Mouse (Mus musculus) forebrain, embryonic 12.5 days (tissue): ENCODE measurements around the gene Crybg3. TPM values are rescaled to one million over a fixed set of nuclear protein-coding genes. Genes with fewer than 3 reads are reported as not detected.

Experiments used
- ATAC-seq: fragments of 200-750 bp; cut with Nextera tagmentation; 2 replicates; pipeline ENCODE4 v1.8.0; 2017; ENCODE audit warnings: moderate TSS enrichment; ENCODE audit not compliant: low FRiP score
- H3K27ac ChIP-seq: fragments of 300-500 bp; sonication (generic); 2 replicates; pipeline ENCODE4 v1.5.1; 2016; ENCODE audit warnings: mild to moderate bottlenecking
- H3K27me3 ChIP-seq: fragments of 300-500 bp; sonication (generic); 2 replicates; pipeline ENCODE4 v1.6.1; 2016; ENCODE audit warnings: mild to moderate bottlenecking
- H3K36me3 ChIP-seq: fragments of 300-500 bp; sonication (generic); replicated peaks from 2 replicates; pipeline ENCODE4 v1.6.1; 2016; ENCODE audit warnings: mild to moderate bottlenecking
- H3K4me1 ChIP-seq: fragments of 300-500 bp; sonication (generic); 2 replicates; pipeline ENCODE4 v1.6.1; 2016
- H3K4me2 ChIP-seq: fragments of 300-500 bp; sonication (generic); 2 replicates; pipeline ENCODE4 v1.6.1; 2016; ENCODE audit warnings: mild to moderate bottlenecking, moderate library complexity
- H3K4me3 ChIP-seq: fragments of 300-500 bp; sonication (generic); replicated peaks from 2 replicates; pipeline ENCODE4 v1.5.1; 2016; ENCODE audit warnings: mild to moderate bottlenecking
- H3K9ac ChIP-seq: fragments of 300-500 bp; sonication (generic); 2 replicates; pipeline ENCODE4 v1.6.1; 2016; ENCODE audit warnings: mild to moderate bottlenecking
- H3K9me3 ChIP-seq: fragments of 300-500 bp; sonication (generic); 2 replicates; pipeline ENCODE4 v1.6.1; 2016
- WGBS: fragments of 180-500 bp; shearing (Covaris S2); methylation state at CpG from one replicate; pipeline ENCODE4 v1.1.7; 2016; 5-methylcytosine and 5-hydroxymethylcytosine counted together
- polyA plus RNA-seq: library from polyadenylated mRNA; unstranded; fragments of >200 nt; fragmentation: Nextera tagmentation; extraction: Ambion mirVana; gene quantifications from 2 replicates; pipeline ENCODE4 v1.2.1, GENCODE M21; 2016

Gene Crybg3
- polyA plus RNA-seq, 1 experiment from 2014 or later, result 4.9 TPM

DNA sequence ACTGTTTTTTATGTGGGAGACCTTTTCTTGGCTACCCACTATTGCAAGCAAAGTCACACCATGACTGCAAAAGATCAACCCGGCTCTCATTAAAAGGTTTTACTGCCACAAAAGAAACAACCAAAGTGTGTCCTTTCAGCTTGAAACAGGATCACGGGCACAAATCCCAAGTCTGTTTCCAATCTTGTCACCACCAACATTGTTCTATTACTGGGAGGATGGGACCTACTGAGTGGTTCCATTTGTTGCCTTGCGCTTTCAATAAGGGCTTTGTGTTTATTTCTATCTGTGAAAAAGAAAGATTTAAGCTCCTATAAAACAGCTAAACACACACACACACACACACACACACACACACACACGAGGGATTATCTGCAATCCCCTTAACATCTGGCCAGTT is 1.8 kb downstream of the Crybg3 start:
- Histone ChIP-seq H3K9ac (no peak overlapping the region), H3K4me3 (no peak overlapping the region), H3K27me3 (peaks cover 17% of the 10 kb centered on the region), H3K36me3 (no peaks in the 10 kb centered on the region), H3K9me3 (no peaks in the 10 kb centered on the region), H3K4me2 (peak overlapping the region; percentile 80), H3K27ac (no peak overlapping the region), H3K4me1 (peaks cover 7% of the 10 kb centered on the region)
- no peak for ATAC-seq
- WGBS, result 9% methylated on average over 4 of the region's 4 CpGs

- Histone ChIP-seq H3K9ac (no peak overlapping the region), H3K9me3 (no peaks in the 10 kb centered on the region), H3K4me1 (peaks cover 6% of the 10 kb centered on the region), H3K4me2 (no peak overlapping the region), H3K4me3 (no peak overlapping the region), H3K27ac (no peak overlapping the region), H3K36me3 (no peaks in the 10 kb centered on the region), H3K27me3 (peaks cover 17% of the 10 kb centered on the region)
- 92% methylated on average over 6 of the region's 6 CpGs for WGBS
- no peak for ATAC-seq
These were observed 3.5 kb downstream of the Crybg3 start for GRCm38 (mm10) chr16:59597256-59597655.

DNA sequence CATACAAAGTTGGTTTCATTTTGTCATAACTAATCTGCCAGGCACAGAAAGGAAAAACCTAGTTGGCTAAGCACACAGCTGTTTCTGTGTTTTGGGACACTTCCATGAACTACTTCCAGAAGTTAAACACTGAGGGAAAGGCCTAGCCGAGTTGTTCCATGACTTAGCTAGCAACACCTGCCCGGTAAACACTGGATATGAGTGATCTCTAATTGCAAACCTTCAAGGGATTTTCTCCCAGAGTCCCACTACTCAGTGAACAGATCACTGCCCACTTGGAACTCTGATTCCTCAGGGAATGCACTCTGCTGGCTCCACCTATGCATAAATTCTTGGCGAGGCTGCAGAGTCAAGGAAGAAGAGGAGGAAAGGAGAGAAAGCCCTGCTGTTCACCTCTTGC is 6.1 kb downstream of the Crybg3 start:
- Histone ChIP-seq H3K27ac (no peak overlapping the region), H3K36me3 (no peaks in the 10 kb centered on the region), H3K9me3 (no peaks in the 10 kb centered on the region), H3K9ac (no peak overlapping the region), H3K4me1 (peaks cover 6% of the 10 kb centered on the region), H3K4me3 (no peak overlapping the region), H3K27me3 (peaks cover 9% of the 10 kb centered on the region), H3K4me2 (no peak overlapping the region)
- no peak for ATAC-seq
- WGBS, result 87% methylated on average over 3 of the region's 3 CpGs

- no peak overlapping the region for H3K4me2 ChIP-seq
- H3K9me3 ChIP-seq, result no peaks in the 10 kb centered on the region
- H3K4me3 ChIP-seq, result no peak overlapping the region
- no peaks in the 10 kb centered on the region for H3K4me1 ChIP-seq
- H3K36me3 ChIP-seq, result no peaks in the 10 kb centered on the region
- 82% methylated on average over 6 of the region's 6 CpGs for WGBS
- ATAC-seq, result no peak
- H3K27ac ChIP-seq, result no peak overlapping the region
- no peak overlapping the region for H3K9ac ChIP-seq
- H3K27me3 ChIP-seq, result no peaks in the 10 kb centered on the region
These were observed 10.0 kb downstream of the Crybg3 start for GRCm38 (mm10) chr16:59590790-59591189.

GRCm38 (mm10) chr16:59588351-59589025 is 12.3 kb downstream of the Crybg3 start:
- WGBS, result 96% methylated on average over 13 of the region's 13 CpGs
- H3K27ac ChIP-seq, result no peak overlapping the region
- no peaks in the 10 kb centered on the region for H3K27me3 ChIP-seq
- H3K4me1 ChIP-seq, result no peaks in the 10 kb centered on the region
- ATAC-seq, result no peak
- no peak overlapping the region for H3K4me2 ChIP-seq
- no peak overlapping the region for H3K9ac ChIP-seq
- no peak overlapping the region for H3K4me3 ChIP-seq
- no peaks in the 10 kb centered on the region for H3K9me3 ChIP-seq
- H3K36me3 ChIP-seq, result no peaks in the 10 kb centered on the region

- Histone ChIP-seq H3K9me3 (no peaks in the 10 kb centered on the region), H3K9ac (no peak overlapping the region), H3K36me3 (no peaks in the 10 kb centered on the region), H3K4me1 (no peaks in the 10 kb centered on the region), H3K4me2 (no peak overlapping the region), H3K27me3 (no peaks in the 10 kb centered on the region), H3K27ac (no peak overlapping the region), H3K4me3 (no peak overlapping the region)
- ATAC-seq, result no peak
- WGBS, result 97% methylated on average over 10 of the region's 10 CpGs
These were observed 13.0 kb downstream of the Crybg3 start for GRCm38 (mm10) chr16:59587816-59588215.

DNA sequence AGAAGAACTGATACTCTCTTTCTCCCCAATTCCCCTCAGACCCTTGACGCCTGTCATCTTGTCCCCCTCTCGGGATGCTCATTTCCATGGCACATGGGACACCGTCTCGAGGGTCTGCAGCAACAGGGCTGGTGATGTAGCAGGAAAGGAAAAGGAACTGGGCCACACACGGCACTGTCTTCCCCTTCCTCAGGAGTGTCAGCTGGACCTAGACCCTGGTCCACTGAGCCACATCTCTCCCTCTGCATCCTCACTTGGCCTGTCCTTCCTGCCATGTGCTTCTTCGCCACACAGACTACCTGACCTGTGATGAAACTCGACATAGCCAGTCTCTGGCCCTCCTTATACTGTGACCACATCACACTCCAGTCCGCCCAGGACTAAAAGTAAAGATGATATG is 13.9 kb downstream of the Crybg3 start:
- Histone ChIP-seq H3K9ac (no peak overlapping the region), H3K4me2 (no peak overlapping the region), H3K9me3 (no peaks in the 10 kb centered on the region), H3K4me1 (no peaks in the 10 kb centered on the region), H3K36me3 (no peaks in the 10 kb centered on the region), H3K27ac (no peak overlapping the region), H3K4me3 (no peak overlapping the region), H3K27me3 (no peaks in the 10 kb centered on the region)
- 89% methylated on average over 8 of the region's 8 CpGs for WGBS
- no peak for ATAC-seq

GRCm38 (mm10) chr16:59586276-59586675 is 14.5 kb downstream of the Crybg3 start:
- Histone ChIP-seq H3K9ac (no peak overlapping the region), H3K4me2 (no peak overlapping the region), H3K27me3 (no peaks in the 10 kb centered on the region), H3K36me3 (no peaks in the 10 kb centered on the region), H3K9me3 (no peaks in the 10 kb centered on the region), H3K4me3 (no peak overlapping the region), H3K27ac (no peak overlapping the region), H3K4me1 (no peaks in the 10 kb centered on the region)
- no peak for ATAC-seq
- whole genome bisulfite sequencing, result 75% methylated on average over 6 of the region's 6 CpGs

DNA sequence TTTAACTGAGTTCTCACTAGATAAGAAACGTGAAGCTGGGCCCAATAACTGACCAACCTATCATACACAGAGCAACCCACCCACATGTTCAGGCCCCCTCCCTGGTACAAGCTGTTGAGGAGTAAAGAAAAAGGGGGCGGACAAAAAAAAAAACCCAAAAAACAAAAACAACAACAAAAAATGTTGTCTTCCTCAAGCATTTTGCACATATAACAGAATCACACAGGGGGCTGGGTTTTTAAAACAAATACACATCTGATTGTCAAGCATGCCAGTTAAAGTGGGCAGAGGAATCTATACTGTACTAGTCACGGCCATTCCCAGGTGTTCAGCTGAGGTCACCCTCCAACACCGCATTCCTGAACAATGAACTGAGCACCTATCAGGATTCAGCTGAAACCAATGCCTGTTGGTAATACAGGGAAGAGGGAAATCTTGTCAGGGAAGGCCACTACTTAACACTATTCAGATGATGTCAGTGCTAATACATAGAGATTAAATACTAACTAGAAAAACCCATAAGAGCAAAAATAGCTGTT is 15.0 kb downstream of the Crybg3 start:
- Histone ChIP-seq H3K4me2 (no peak overlapping the region), H3K4me1 (no peaks in the 10 kb centered on the region), H3K27me3 (no peaks in the 10 kb centered on the region), H3K27ac (no peak overlapping the region), H3K9ac (no peak overlapping the region), H3K36me3 (no peaks in the 10 kb centered on the region), H3K9me3 (no peaks in the 10 kb centered on the region), H3K4me3 (no peak overlapping the region)
- ATAC-seq, result no peak
- whole genome bisulfite sequencing, result 82% methylated on average over 4 of the region's 4 CpGs

- Histone ChIP-seq H3K27me3 (no peaks in the 10 kb centered on the region), H3K4me3 (no peak overlapping the region), H3K36me3 (no peaks in the 10 kb centered on the region), H3K4me2 (no peak overlapping the region), H3K4me1 (no peaks in the 10 kb centered on the region), H3K27ac (no peak overlapping the region), H3K9ac (no peak overlapping the region), H3K9me3 (no peaks in the 10 kb centered on the region)
- no peak for ATAC-seq
- WGBS, result 79% methylated on average over 5 of the region's 5 CpGs
These were observed 17.3 kb downstream of the Crybg3 start for GRCm38 (mm10) chr16:59583515-59583914.

DNA sequence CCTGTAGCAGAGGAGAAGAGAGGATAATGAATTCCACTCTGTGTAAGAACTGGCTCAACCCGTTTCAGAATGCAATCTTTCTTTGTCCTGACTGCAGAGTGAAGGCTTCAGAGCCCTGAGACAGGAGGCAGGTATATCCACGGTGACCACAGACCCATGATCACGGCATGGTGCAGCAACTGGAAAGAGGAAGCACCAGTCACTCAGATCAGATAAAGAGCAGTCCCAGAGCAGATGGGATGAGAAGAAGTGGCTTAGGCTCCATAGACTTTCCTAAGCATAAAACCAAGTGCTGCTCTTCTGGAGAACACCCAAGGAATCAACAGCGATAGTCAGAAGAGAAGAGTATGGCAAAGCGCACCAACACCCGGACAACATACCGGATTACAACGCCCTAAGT is 21.5 kb downstream of the Crybg3 start:
- 89% methylated on average over 8 of the region's 8 CpGs for WGBS
- Histone ChIP-seq H3K27me3 (no peaks in the 10 kb centered on the region), H3K4me3 (no peak overlapping the region), H3K9ac (no peak overlapping the region), H3K36me3 (no peaks in the 10 kb centered on the region), H3K27ac (no peak overlapping the region), H3K4me1 (no peaks in the 10 kb centered on the region), H3K9me3 (no peaks in the 10 kb centered on the region), H3K4me2 (no peak overlapping the region)
- no peak for ATAC-seq

GRCm38 (mm10) chr16:59573961-59574360 is 26.8 kb downstream of the Crybg3 start:
- WGBS, result 79% methylated on average over 11 of the region's 11 CpGs
- Histone ChIP-seq H3K4me2 (no peak overlapping the region), H3K27me3 (no peaks in the 10 kb centered on the region), H3K36me3 (no peaks in the 10 kb centered on the region), H3K27ac (no peak overlapping the region), H3K4me1 (no peaks in the 10 kb centered on the region), H3K9ac (no peak overlapping the region), H3K9me3 (no peaks in the 10 kb centered on the region), H3K4me3 (no peak overlapping the region)
- ATAC-seq, result no peak

- H3K36me3 ChIP-seq, result no peaks in the 10 kb centered on the region
- no peak overlapping the region for H3K27ac ChIP-seq
- no peak overlapping the region for H3K9ac ChIP-seq
- 89% methylated on average over 3 of the region's 3 CpGs for WGBS
- no peaks in the 10 kb centered on the region for H3K27me3 ChIP-seq
- H3K4me2 ChIP-seq, result no peak overlapping the region
- H3K4me1 ChIP-seq, result no peaks in the 10 kb centered on the region
- no peaks in the 10 kb centered on the region for H3K9me3 ChIP-seq
- H3K4me3 ChIP-seq, result no peak overlapping the region
- no peak for ATAC-seq
These were observed 28.1 kb downstream of the Crybg3 start for GRCm38 (mm10) chr16:59572685-59573084.
